Mouse (Mus musculus) left cerebral cortex, postnatal 14 days (tissue): Measurements from ENCODE around the gene Kpna6. TPM values are rescaled to one million over a fixed set of nuclear protein-coding genes. Genes with fewer than 3 reads are reported as not detected.
"Not testable (repeated sequence)": the region's sequence is repeated elsewhere in the genome, so short reads cannot be mapped to it uniquely, and the experiment has no call there.

Source experiments
- DNase-seq, 2 experiments: peaks; one replicate each; pipeline ENCODE4 v3.0.0; 2021 to 2022; ENCODE audit warnings: low spot score in 2 of 2, mixed read lengths in 1 of 2
- intact Hi-C: fragments of 180-260 bp; cut with DNase I; formaldehyde crosslinking; loops from one replicate; pipeline ENCODE4 v1.15.1; 2025
- long read RNA-seq, 2 experiments: library from polyadenylated mRNA; stranded (forward); transcript quantifications; one replicate each; pipeline ENCODE4 v2.0.0; 2021
- total RNA-seq, 2 experiments: library from RNA; stranded (reverse); gene quantifications; 2 replicates each; pipeline ENCODE4 v1.2.3; 2021

Gene Kpna6
- 10 to 100 TPM; 89.2 to 94.5 TPM for total RNA-seq
- long read RNA-seq, experiment 1, full-length matches to known transcripts = 4 of 21 reads
- long read RNA-seq, experiment 1, partial matches to known transcripts = 2 of 21 reads
- long read RNA-seq, experiment 1, other reads (novel, unspliced or antisense) = 15 of 21 reads
- long read RNA-seq, experiment 2, full-length matches to known transcripts = 5 of 21 reads
- long read RNA-seq, experiment 2, partial matches to known transcripts = 0 of 21 reads
- long read RNA-seq, experiment 2, other reads (novel, unspliced or antisense) = 16 of 21 reads

GRCm38 (mm10) chr4:129672083-129672877 is at the start of gene Kpna6:
Gene Kpna6 (minus strand): TSS chr4:129672767.
- intact Hi-C loops = loop anchor here (2.0 kb wide), 1 partner anchor 25 kb away; the partner anchor contains the start of gene Tmem39b

DNA sequence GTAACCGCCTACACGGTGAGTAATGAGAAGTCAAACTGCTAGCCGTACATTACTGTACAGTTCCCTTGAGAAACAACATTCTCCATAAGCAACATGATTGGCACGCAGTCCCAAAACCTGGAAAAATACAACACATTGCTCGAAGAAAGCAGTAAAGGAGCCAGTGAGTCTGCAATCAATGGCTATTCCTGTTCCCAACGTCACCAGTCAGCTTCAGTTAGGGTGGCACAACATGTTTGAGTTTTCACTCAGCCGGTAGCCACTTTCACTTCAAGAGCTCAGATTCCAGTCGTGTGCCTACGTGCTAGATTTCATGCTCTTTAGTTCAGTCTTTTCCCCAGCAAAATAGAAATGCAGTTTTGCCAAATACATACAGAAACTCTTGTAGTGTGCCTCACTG is 43.7 kb upstream of the Kpna6 start:
- no peak for DNase-seq
- intact Hi-C loops = no loop called here

More at GRCm38 (mm10) chr4:129672083-129672877, at the start of gene Kpna6:
- peak; percentile 89 to 91 for DNase-seq

DNA sequence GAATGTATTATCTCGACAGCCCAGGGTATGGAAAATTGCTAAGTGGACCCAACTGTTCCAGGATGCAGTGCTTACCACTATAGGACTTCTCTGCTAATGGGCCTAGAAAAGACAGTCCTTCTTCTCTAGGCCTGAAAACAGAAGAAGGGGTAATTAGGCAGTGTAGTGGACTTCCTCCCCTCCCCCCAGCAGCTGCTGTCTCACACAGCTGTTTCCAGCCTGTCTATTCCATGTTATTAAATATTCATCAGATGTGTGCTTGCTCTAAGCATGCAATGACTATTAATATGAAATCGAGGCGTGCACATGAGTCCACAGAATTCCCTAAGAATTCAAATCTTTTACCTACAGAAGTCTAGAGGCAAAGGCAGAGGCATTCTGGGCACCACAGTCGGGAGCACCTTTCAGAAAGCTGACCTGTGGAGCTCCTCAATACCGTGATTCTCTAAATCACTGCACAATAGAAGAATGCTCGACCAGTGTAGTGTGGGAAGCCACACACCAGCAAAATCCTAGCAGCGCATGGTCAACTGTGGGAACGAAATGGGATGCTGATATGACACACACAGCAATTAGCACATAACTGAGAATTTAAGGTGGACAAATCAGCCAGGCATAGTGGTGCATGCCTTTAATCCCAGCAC is 37.0 kb upstream of the Kpna6 start:
- intact Hi-C loops = no loop called here

GRCm38 (mm10) chr4:129706750-129707149 is 34.2 kb upstream of the Kpna6 start:
- intact Hi-C loops = no loop called here
- DNase-seq = no peak

More for the DNA sequence above, 37.0 kb upstream of the Kpna6 start:
- DNase-seq = peak in 1 of 2 experiments; percentile 65

DNA sequence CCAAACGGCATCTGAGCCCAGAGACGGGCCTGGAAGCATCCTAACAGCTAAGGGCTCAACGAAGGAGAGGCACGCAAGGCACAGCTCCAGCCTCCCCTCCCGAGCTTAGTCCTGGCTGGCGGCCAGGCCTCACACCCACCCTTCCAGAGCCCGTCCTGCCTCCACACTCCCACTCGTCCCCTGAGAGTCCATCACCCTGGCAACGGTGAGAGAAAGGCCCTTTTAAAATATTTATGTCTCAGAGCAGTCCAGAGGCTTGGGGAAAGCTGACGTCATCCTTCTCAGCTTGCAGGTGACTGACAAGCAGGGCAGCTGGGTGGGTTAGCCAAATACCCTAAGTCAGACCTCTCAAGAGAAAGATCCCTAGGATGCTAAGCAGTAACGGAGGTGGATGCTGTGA is 29.9 kb upstream of the Kpna6 start:
- intact Hi-C loops = loop anchor here (5.0 kb wide), 3 partner anchors 40 to 225 kb away; partner anchors contain the start of genes Khdrbs1 and Spocd1
- peak; percentile 82 to 88 for DNase-seq

DNA sequence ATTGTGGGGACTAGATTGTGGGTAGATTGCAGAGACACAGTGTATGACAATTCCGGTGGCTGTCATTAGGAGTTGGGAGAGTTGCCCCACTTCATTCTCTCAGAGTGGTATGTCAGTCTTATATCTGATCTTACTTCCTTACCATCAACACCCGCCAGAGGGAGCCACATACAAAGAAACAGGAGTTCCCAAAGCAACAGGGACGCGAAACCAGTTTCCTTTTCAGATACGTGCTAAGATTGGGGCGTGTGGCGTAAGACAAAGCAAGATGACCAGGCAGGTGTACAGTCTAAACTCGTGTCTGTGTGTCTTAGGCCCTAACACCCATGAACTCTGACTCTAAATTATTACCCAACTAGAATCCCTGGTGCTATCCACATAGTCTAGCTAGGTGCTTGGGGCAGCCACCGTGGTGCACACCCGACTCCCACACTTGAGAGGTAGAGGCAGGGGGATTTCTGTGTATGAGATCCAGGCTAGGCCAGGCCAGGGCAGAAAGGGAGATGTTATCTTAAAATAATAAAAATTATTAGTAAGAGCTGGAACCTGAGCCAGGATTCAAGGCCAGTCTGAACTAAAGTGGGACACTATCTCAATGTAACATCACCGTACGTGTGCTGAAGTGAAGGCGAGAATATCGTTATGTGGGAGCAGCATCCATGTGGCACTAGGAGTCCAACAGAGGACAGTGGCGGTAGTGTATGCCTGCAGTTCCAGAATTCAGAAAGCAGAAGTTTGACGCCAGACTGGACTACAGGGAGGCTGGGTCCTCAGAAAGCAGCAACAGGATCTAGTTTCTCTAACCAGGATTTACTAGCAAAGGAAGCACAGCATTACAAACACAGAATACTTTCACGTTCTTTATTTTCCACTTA is 29.2 kb upstream of the Kpna6 start:
- intact Hi-C loops = loop anchor here (5.0 kb wide), 3 partner anchors 41 to 226 kb away; partner anchors contain the start of genes Khdrbs1 and Spocd1
- peak; percentile 95 for DNase-seq

DNA sequence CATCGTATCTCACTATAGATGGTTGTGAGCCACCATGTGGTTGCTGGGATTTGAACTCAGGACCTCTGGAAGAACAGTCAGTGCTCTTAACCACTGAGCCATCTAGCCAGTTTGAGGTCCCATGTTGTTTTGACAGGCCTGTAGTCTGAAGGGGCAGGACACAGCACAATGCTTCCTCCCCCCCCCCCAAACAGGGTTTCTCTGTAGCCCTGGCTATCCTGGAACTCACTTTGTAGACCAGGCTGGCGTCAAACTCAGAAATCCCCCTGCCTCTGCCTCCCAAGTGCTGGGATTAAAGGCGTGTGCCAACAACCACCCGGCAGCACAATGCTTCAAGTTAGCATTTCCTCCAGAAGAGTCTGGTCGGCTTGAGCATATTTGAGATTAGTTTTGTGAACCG is 28.1 kb upstream of the Kpna6 start:
- not testable (repeated sequence) for DNase-seq
- intact Hi-C loops = loop anchor here (5.0 kb wide), 3 partner anchors 42 to 227 kb away; partner anchors contain the start of genes Khdrbs1 and Spocd1

DNA sequence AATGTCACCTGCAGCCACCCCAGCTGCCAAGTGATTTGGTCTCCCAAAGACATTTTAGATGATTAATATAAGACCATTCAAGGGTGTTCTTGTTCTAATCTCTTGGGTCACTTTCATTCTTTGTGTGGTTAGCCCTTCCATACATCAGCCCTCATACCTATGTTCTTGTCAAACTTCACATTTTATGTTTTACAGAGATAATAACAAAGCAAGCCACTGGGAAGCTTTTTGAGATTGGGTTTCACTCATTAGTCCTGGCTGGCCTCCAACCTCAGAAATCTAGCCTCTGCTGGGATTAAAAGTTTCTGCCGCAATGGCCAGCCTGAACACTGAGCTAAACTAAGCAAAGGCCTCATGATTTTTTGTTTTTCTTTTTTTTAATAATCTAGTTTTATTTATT is 27.6 kb upstream of the Kpna6 start:
- no peak for DNase-seq
- intact Hi-C loops = loop anchor here (5.0 kb wide), 3 partner anchors 42 to 227 kb away; partner anchors contain the start of genes Khdrbs1 and Spocd1

GRCm38 (mm10) chr4:129697191-129697590 is 24.6 kb upstream of the Kpna6 start:
- DNase-seq = no peak
- intact Hi-C loops = loop anchor here (2.0 kb wide), 1 partner anchor 24 kb away; the partner anchor contains the start of gene Kpna6

- intact Hi-C loops = loop anchor here (2.0 kb wide), 1 partner anchor 24 kb away; the partner anchor contains the start of gene Kpna6
- peak; percentile 89 to 91 for DNase-seq
Measured at GRCm38 (mm10) chr4:129696158-129696985, 23.8 kb upstream of the Kpna6 start, which contains the start of gene Tmem39b. Gene Tmem39b (minus strand): TSS chr4:129696838.

- intact Hi-C loops = loop anchor here (2.0 kb wide), 1 partner anchor 23 kb away; the partner anchor contains the start of gene Kpna6
- DNase-seq = no peak
Measured at GRCm38 (mm10) chr4:129695815-129696157, 23.2 kb upstream of the Kpna6 start.

DNA sequence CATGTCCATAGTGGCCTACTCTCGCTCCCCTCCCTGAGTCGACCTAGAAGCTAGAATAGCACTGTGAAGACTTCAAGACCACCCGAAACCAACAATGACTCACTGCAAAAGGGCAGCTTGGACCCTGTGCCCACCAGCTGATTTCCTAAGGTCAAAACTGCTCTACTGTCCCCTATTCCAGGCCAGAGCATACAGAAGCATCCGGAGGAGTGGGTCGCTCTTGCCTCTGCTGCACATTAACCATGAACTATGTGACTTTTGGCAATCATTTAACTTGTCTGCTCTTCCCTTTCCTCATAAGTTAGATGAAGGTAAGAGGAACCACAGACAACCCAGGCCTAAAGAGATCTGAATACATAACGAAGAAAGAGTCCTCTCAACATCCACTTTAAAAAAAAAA is 12.0 kb upstream of the Kpna6 start:
- intact Hi-C loops = no loop called here

DNA sequence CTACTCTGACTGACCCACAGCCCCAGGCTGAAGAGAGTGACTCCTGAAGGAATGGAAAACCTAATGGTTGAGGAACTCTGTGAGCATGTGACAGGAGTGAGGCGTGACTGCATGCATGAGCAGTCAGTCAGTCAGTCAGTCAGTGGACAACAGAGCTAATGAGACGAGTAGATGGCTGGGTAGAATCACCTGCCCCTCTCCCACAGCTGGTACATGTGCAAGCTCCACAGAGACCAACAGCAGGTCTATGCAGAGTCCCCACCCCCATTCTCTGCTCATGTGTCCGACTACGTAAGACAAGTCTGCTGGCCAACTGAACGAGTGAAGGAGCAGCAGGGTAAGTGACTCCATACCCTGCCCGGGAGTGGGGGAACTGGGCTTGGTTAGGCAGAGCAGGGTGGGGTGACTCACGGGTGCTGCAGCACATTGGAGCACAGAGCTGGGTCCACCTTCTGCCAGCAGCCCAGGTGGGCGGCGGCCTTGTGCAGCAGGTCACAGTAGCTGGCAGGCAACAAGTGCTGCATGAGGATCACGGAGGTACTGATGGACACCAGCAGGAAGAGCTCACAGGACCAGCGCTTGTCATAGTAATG is 11.4 kb upstream of the Kpna6 start:
- intact Hi-C loops = no loop called here
- DNase-seq = no peak

More for the DNA sequence above, 12.0 kb upstream of the Kpna6 start:
- DNase-seq = no peak

DNA sequence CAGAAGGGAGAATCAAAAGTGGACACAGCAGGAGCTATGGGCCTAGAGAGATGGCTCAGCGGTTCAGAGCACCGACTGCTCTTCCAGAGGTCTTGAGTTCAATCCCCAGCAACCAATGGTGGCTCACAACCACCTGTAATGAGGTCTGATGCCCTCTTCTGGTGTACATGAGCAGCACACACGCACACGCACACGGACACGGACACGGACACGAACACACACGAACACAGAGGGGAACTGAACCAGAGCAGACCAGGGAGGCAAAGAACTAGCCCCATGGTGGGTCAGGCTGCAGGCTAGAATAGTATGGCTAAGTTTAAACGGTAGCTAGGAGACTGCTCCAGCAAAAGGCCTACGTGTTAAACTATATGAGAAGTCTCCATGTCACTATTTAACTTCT is 9.3 kb upstream of the Kpna6 start:
- DNase-seq = no peak
- intact Hi-C loops = no loop called here

DNA sequence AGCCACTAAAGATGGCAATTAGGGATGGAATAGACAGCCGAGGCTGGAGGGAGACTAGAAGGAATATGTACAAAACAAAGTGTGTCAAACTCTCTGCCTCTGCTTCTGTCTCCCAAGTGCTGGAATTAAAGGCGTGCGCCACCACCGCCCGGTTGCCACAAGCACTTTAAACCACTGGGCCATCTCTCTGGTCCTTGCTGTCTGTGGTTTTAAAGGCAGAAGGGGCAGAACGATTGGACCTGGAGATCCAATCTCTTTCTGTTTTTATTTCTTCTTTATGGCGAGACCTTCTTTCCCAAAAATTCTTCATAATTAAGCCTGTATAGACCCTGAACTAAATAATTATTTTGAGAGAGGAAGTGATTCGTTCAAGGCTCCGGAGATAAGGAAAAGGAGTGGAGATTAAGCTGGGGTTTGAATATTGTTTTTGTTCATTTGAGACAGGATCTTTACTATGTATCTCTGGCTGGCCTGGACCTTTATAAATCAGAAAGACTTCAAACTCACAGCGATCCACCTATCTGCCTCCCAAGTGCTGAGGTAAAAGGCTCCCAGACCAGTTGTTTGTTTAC is 397 bp upstream of the Kpna6 start:
- intact Hi-C loops = loop anchor here (2.0 kb wide), 1 partner anchor 24 kb away; the partner anchor contains the start of gene Tmem39b
- DNase-seq = no peak

DNA sequence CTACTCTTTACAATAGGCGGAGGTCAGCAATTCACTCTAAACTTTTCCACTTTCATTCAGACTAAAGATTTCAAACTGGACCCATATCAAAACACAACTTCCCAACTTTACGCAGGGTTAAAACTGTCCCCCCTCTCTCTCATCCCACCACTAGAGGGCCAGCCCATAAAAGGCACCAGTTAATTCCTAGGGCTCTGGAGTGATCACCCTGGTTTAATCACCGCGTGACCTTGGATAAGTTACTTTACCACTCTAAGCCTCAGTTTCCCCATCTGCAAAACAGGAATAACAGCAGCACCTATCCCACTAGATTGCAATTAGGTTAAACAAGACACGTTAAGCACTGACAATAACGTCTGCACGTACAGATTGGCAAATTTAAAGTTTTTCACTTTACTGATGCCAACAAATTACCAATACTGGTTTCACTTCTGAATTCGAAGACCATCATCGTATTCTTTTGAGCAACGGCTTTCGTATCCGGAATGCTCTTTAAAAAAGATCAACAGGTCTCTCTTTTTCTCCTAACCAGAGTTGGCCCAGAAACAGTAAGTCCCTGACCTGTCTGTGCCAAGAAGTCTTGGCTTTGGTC is 980 bp downstream of the Kpna6 start:
- intact Hi-C loops = loop anchor here (2.0 kb wide), 1 partner anchor 25 kb away; the partner anchor contains the start of gene Tmem39b
- DNase-seq = peak in 1 of 2 experiments; percentile 45
